Mouse (Mus musculus): ENCODE results near the gene Hemk1. TPM values are rescaled to one million over a fixed set of nuclear protein-coding genes. Genes with fewer than 3 reads are reported as not detected.

Hemk1 gene
- polyA plus RNA-seq, 1 experiment from 2014 or later: 18.8 TPM

- Histone ChIP-seq H3K9me3 (ENCODE audit: control insufficient read depth, low read length) (no peaks in the 10 kb centered on the region), H3K36me3 (ENCODE audit: control insufficient read depth, insufficient read depth) (no peaks in the 10 kb centered on the region), H3K4me2 (ENCODE audit: low read length) (no peak overlapping the region), H3K27ac (ENCODE audit: low read length) (no peak overlapping the region), H3K9ac (replicated peaks; ENCODE audit: low read depth, low read length) (no peak overlapping the region), H3K4me3 (replicated peaks; ENCODE audit: low read length) (no peak overlapping the region), H3K4me1 (replicated peaks; ENCODE audit: control insufficient read depth, insufficient read depth, low read length) (peaks cover 12% of the 10 kb centered on the region), H3K27me3 (replicated peaks; ENCODE audit: control insufficient read depth, insufficient read depth, low read length) (0 out of 2 replicates have a peak, but pooled peaks cover 4% of the 10 kb centered on the region)
- peak; percentile 72 for ATAC-seq
- 29% methylated on average over 10 of the region's 10 CpGs for WGBS
Measured at GRCm38 (mm10) chr9:107290897-107291296, 47.3 kb downstream of the Hemk1 start.

- Histone ChIP-seq H3K27ac (ENCODE audit: low read length) (no peak within 1 kb of the TSS), H3K36me3 (ENCODE audit: control insufficient read depth, insufficient read depth) (no peaks in the 10 kb centered on the region), H3K27me3 (replicated peaks; ENCODE audit: control insufficient read depth, insufficient read depth, low read length) (0 out of 2 replicates have a peak, but pooled peaks cover 4% of the 10 kb centered on the region), H3K9ac (replicated peaks; ENCODE audit: low read depth, low read length) (peak within 1 kb of the TSS; percentile 23; the same call in 1 of the 2 replicates), H3K9me3 (ENCODE audit: control insufficient read depth, low read length) (no peaks in the 10 kb centered on the region), H3K4me1 (replicated peaks; ENCODE audit: control insufficient read depth, insufficient read depth, low read length) (peaks cover 12% of the 10 kb centered on the region), H3K4me2 (ENCODE audit: low read length) (peak within 1 kb of the TSS; percentile 59), H3K4me3 (replicated peaks; ENCODE audit: low read length) (peak within 1 kb of the TSS; percentile 37)
- peak; percentile 66; the same call in 1 of the 2 replicates for ATAC-seq
- WGBS: 2% methylated on average over 46 of the region's 49 CpGs
Measured at GRCm38 (mm10) chr9:107289211-107290076, 48.7 kb downstream of the Hemk1 start, which contains the start of gene Mapkapk3. TSS of gene Mapkapk3 (minus strand) at chr9:107289877.

GRCm38 (mm10) chr9:107288711-107289110, 49.4 kb downstream of the Hemk1 start:
- Histone ChIP-seq H3K4me2 (ENCODE audit: low read length) (no peak overlapping the region), H3K27me3 (replicated peaks; ENCODE audit: control insufficient read depth, insufficient read depth, low read length) (0 out of 2 replicates have a peak, but pooled peaks cover 4% of the 10 kb centered on the region), H3K27ac (ENCODE audit: low read length) (no peak overlapping the region), H3K9ac (replicated peaks; ENCODE audit: low read depth, low read length) (no peak overlapping the region), H3K36me3 (ENCODE audit: control insufficient read depth, insufficient read depth) (no peaks in the 10 kb centered on the region), H3K4me1 (replicated peaks; ENCODE audit: control insufficient read depth, insufficient read depth, low read length) (peaks cover 12% of the 10 kb centered on the region), H3K9me3 (ENCODE audit: control insufficient read depth, low read length) (no peaks in the 10 kb centered on the region), H3K4me3 (replicated peaks; ENCODE audit: low read length) (no peak overlapping the region; the same call in 1 of the 2 replicates)
- no peak for ATAC-seq
- whole genome bisulfite sequencing: 27% methylated on average over 8 of the region's 8 CpGs

- 94% methylated on average over 14 of the region's 14 CpGs for WGBS
- no peaks in the 10 kb centered on the region for H3K9me3 ChIP-seq (ENCODE audit: control insufficient read depth, low read length)
- peaks cover 12% of the 10 kb centered on the region for H3K4me1 ChIP-seq (replicated peaks; ENCODE audit: control insufficient read depth, insufficient read depth, low read length)
- no peak overlapping the region for H3K4me3 ChIP-seq (replicated peaks; ENCODE audit: low read length)
- no peak for ATAC-seq
- H3K27me3 ChIP-seq (replicated peaks; ENCODE audit: control insufficient read depth, insufficient read depth, low read length): 0 out of 2 replicates have a peak, but pooled peaks cover 4% of the 10 kb centered on the region
- no peak overlapping the region for H3K9ac ChIP-seq (replicated peaks; ENCODE audit: low read depth, low read length)
- no peak overlapping the region for H3K4me2 ChIP-seq (ENCODE audit: low read length)
- no peaks in the 10 kb centered on the region for H3K36me3 ChIP-seq (ENCODE audit: control insufficient read depth, insufficient read depth)
- H3K27ac ChIP-seq (ENCODE audit: low read length): no peak overlapping the region
Measured at GRCm38 (mm10) chr9:107288105-107288650, 50.0 kb downstream of the Hemk1 start.

- 65% methylated on average over 2 of the region's 2 CpGs for WGBS
- Histone ChIP-seq H3K27ac (ENCODE audit: low read length) (no peak overlapping the region), H3K9ac (replicated peaks; ENCODE audit: low read depth, low read length) (no peak overlapping the region)
Measured at GRCm38 (mm10) chr9:107287294-107287693, 50.9 kb downstream of the Hemk1 start.

GRCm38 (mm10) chr9:107285009-107285408, 53.1 kb downstream of the Hemk1 start:
- ATAC-seq: no peak
- no peak overlapping the region for H3K4me2 ChIP-seq (ENCODE audit: low read length)
- no peaks in the 10 kb centered on the region for H3K36me3 ChIP-seq (ENCODE audit: control insufficient read depth, insufficient read depth)
- 19% methylated on average over 3 of the region's 3 CpGs for WGBS
- H3K27me3 ChIP-seq (replicated peaks; ENCODE audit: control insufficient read depth, insufficient read depth, low read length): 0 out of 2 replicates have a peak, but pooled peaks cover 4% of the 10 kb centered on the region
- H3K9me3 ChIP-seq (ENCODE audit: control insufficient read depth, low read length): no peaks in the 10 kb centered on the region
- H3K9ac ChIP-seq (replicated peaks; ENCODE audit: low read depth, low read length): no peak overlapping the region
- peaks cover 14% of the 10 kb centered on the region for H3K4me1 ChIP-seq (replicated peaks; ENCODE audit: control insufficient read depth, insufficient read depth, low read length)
- H3K27ac ChIP-seq (ENCODE audit: low read length): no peak overlapping the region
- no peak overlapping the region for H3K4me3 ChIP-seq (replicated peaks; ENCODE audit: low read length)

More at GRCm38 (mm10) chr9:107287294-107287693, 50.9 kb downstream of the Hemk1 start:
- ATAC-seq: no peak
- H3K9me3 ChIP-seq (ENCODE audit: control insufficient read depth, low read length): no peaks in the 10 kb centered on the region
- no peak overlapping the region for H3K4me2 ChIP-seq (ENCODE audit: low read length)
- H3K4me1 ChIP-seq (replicated peaks; ENCODE audit: control insufficient read depth, insufficient read depth, low read length): peaks cover 12% of the 10 kb centered on the region
- 0 out of 2 replicates have a peak, but pooled peaks cover 4% of the 10 kb centered on the region for H3K27me3 ChIP-seq (replicated peaks; ENCODE audit: control insufficient read depth, insufficient read depth, low read length)
- H3K4me3 ChIP-seq (replicated peaks; ENCODE audit: low read length): no peak overlapping the region
- no peaks in the 10 kb centered on the region for H3K36me3 ChIP-seq (ENCODE audit: control insufficient read depth, insufficient read depth)

- ATAC-seq: no peak
- no peaks in the 10 kb centered on the region for H3K36me3 ChIP-seq (ENCODE audit: control insufficient read depth, insufficient read depth)
- no peak overlapping the region for H3K4me3 ChIP-seq (replicated peaks; ENCODE audit: low read length)
- no peaks in the 10 kb centered on the region for H3K9me3 ChIP-seq (ENCODE audit: control insufficient read depth, low read length)
- H3K4me1 ChIP-seq (replicated peaks; ENCODE audit: control insufficient read depth, insufficient read depth, low read length): peaks cover 11% of the 10 kb centered on the region
- no peak overlapping the region for H3K27ac ChIP-seq (ENCODE audit: low read length)
- no peak overlapping the region for H3K9ac ChIP-seq (replicated peaks; ENCODE audit: low read depth, low read length)
- H3K27me3 ChIP-seq (replicated peaks; ENCODE audit: control insufficient read depth, insufficient read depth, low read length): no peaks in the 10 kb centered on the region
- H3K4me2 ChIP-seq (ENCODE audit: low read length): no peak overlapping the region
- 89% methylated on average over 9 of the region's 9 CpGs for WGBS
Measured at GRCm38 (mm10) chr9:107282951-107283350, 55.2 kb downstream of the Hemk1 start.

- no peak overlapping the region for H3K4me3 ChIP-seq (replicated peaks; ENCODE audit: low read length)
- H3K36me3 ChIP-seq (ENCODE audit: control insufficient read depth, insufficient read depth): no peaks in the 10 kb centered on the region
- ATAC-seq: no peak
- H3K9ac ChIP-seq (replicated peaks; ENCODE audit: low read depth, low read length): no peak overlapping the region
- H3K4me2 ChIP-seq (ENCODE audit: low read length): no peak overlapping the region
- H3K9me3 ChIP-seq (ENCODE audit: control insufficient read depth, low read length): no peaks in the 10 kb centered on the region
- WGBS: 91% methylated on average over 5 of the region's 5 CpGs
- peaks cover 11% of the 10 kb centered on the region for H3K4me1 ChIP-seq (replicated peaks; ENCODE audit: control insufficient read depth, insufficient read depth, low read length)
- no peaks in the 10 kb centered on the region for H3K27me3 ChIP-seq (replicated peaks; ENCODE audit: control insufficient read depth, insufficient read depth, low read length)
- H3K27ac ChIP-seq (ENCODE audit: low read length): no peak overlapping the region
Measured at GRCm38 (mm10) chr9:107281241-107281987, 56.7 kb downstream of the Hemk1 start.
